Mouse (Mus musculus): ENCODE data around the gene Gm10320.

DNA sequence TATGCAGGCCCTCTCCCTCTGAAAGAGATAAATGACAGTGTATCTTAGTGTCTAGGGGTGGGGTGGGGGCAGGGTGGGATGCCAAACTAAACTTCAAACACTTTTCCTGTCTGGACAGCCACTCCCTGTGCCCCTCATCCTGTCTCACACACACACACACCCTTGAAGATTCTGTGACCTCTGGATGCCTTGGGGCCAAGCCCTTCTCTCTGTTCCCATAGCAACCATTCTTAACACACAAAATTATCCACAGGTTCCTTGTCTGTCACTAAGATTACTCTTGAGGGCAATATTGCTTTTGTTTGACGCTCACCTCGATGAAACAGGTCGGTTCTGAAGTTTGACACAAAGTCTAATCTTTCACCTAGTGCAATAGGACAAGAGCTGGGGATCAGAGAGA is 39.5 kb upstream of the Gm10320 start:
- no peak for TF ChIP-seq CTCF (conservative IDR thresholded peaks at IDR 0.05; ENCODE audit: low read length)
- no peak for TF ChIP-seq NANOG (IDR thresholded peaks at IDR 0.05; ENCODE audit: borderline replicate concordance, low read length)
- TF ChIP-seq POU5F1 (IDR thresholded peaks at IDR 0.05; ENCODE audit: borderline replicate concordance, low read length), result no peak
